Mouse (Mus musculus): ENCODE measurements around the gene Ncbp1.

GRCm38 (mm10) chr4:46123358-46123757, 15.1 kb upstream of the Ncbp1 start:
- TF ChIP-seq CTCF (IDR thresholded peaks at IDR 0.05; ENCODE audit: borderline replicate concordance, insufficient read depth, low read length): no peak
- no peak for TF ChIP-seq POLR2A (IDR thresholded peaks at IDR 0.05; ENCODE audit: low read depth, low read length)
